In the genomic region with DNA sequence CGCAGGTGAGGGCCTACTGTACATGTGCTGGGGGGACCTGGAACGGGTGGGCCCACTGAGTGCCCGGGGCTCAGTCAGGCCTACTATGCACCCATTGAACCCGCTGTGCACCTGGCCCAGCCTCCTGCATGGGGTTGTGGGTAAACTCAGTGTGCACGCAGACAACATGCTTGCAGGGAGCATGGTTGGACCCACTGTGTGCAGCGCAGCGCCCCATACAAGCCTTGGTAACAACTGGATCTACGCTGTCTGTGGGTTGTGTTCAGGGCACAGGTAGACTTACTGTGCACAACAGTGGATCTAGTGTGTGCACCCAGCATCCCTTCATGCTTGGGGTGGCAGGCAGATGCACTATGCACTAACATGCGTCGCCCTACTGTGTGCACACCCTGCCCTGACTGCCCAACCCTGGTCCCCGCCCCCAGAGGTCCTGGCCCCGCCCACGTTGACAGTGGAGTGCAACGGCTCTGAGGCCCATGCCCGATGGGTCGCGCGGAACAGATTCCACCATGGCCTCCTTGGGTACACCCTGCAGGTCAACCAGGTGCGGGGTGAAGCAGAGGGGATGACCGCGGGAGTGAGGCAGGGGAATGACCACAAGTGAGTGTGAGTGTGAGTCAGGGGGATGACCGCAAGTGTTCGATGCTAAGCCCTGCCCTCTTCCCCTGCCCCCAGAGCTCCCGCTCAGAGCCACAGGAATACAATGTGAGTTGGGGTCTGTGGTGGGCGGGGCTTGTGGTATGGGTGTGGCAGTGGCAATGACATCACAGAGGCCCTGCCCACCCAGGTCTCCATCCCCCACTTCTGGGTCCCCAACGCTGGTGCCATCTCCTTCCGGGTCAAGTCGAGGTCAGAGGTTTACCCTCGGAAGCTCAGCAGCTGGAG, we compare ENCODE assay signal across 12 mouse cellular contexts. TPM values are rescaled to one million over a fixed set of nuclear protein-coding genes. Genes with fewer than 3 reads are reported as not detected.
A peak's percentile ranks its signal among the peaks of the same experiment; 100 is the strongest.
DNase-seq lines count a peak whose midpoint lies in the region; ATAC-seq and TF ChIP-seq lines count a peak whose summit lies in the region.
"Had no signal": no experiment of that assay in that cellular context is flagged by ENCODE, and none has a peak within 500 bp of the region (broad histone marks: within the 10 kb centered on the region; RNA-seq: fewer than 3 reads in every experiment).

No protein-coding gene starts in this region.

- no peak for TF ChIP-seq POLR2A in brain, embryonic 14.5 days (IDR thresholded peaks at IDR 0.05; ENCODE audit: borderline replicate concordance, extremely low read depth, insufficient read depth, insufficient read length, poor library complexity, severe bottlenecking)
- 0 out of 2 replicates have a peak, but pooled peaks have one; percentile 22 for TF ChIP-seq POLR2A in testis, adult 2 months (IDR thresholded peaks at IDR 0.05; ENCODE audit: control insufficient read depth, low read depth, low read length)

- H3K27me3 ChIP-seq in midbrain, embryonic 14.5 days (ENCODE audit: control insufficient read depth, insufficient read depth, low read length): no peaks in the 10 kb centered on the region
- H3K27me3 ChIP-seq in midbrain, embryonic 13.5 days: no peaks in the 10 kb centered on the region
- no peaks in the 10 kb centered on the region for H3K27me3 ChIP-seq in testis, adult 2 months (ENCODE audit: control insufficient read depth, insufficient read depth, low read length)

- no peak overlapping the region for H3K4me2 ChIP-seq in midbrain, embryonic 14.5 days (ENCODE audit: low read length)
- H3K4me2 ChIP-seq in midbrain, embryonic 13.5 days (replicated peaks): no peak overlapping the region

- peak; percentile 27 to 29 for DNase-seq in frontal cortex, postnatal 10 days (ENCODE audit: low spot score in 2 of 2)
- DNase-seq in frontal cortex, postnatal 36 days (ENCODE audit: low spot score in 2 of 2): no peak
- DNase-seq in midbrain, embryonic 14.5 days: peak; percentile 1
- DNase-seq in brain, embryonic 14.5 days (ENCODE audit: low read depth): peak; percentile 3
- no peak for DNase-seq in urinary bladder, postnatal 36 days (ENCODE audit: low spot score in 2 of 2)

- 97% methylated on average over 29 of the region's 29 CpGs for WGBS in midbrain, embryonic 14.5 days
- WGBS in midbrain, embryonic 13.5 days: 97% methylated on average over 29 of the region's 29 CpGs

- H3K4me3 ChIP-seq in midbrain, embryonic 14.5 days (replicated peaks; ENCODE audit: low read depth, low read length): no peak overlapping the region
- no peak overlapping the region for H3K4me3 ChIP-seq in midbrain, embryonic 13.5 days (replicated peaks)
- H3K4me3 ChIP-seq in testis, adult 2 months (ENCODE audit: control insufficient read depth, low read depth, low read length): peak overlapping the region; percentile 53

- ATAC-seq in midbrain, embryonic 14.5 days (ENCODE audit: low FRiP score, low TSS enrichment): no peak
- no peak for ATAC-seq in midbrain, embryonic 13.5 days
- no peak for ATAC-seq in activated CD4-positive, CD25-positive, alpha-beta regulatory T cell, adult 4 months

- no peak for TF ChIP-seq CTCF in brain, embryonic 14.5 days (IDR thresholded peaks at IDR 0.05; ENCODE audit: borderline replicate concordance, extremely low read depth, insufficient read depth, insufficient read length)
- TF ChIP-seq CTCF in testis, adult 2 months (IDR thresholded peaks at IDR 0.05; ENCODE audit: control insufficient read depth, insufficient read depth, insufficient replicate concordance, low read depth, low read length): no peak

- H3K9ac ChIP-seq in midbrain, embryonic 14.5 days (replicated peaks; ENCODE audit: low read length): no peak overlapping the region
- H3K9ac ChIP-seq in midbrain, embryonic 13.5 days (replicated peaks): no peak overlapping the region

- H3K36me3 ChIP-seq in midbrain, embryonic 14.5 days (ENCODE audit: control insufficient read depth, insufficient read depth, low read length): no peaks in the 10 kb centered on the region
- H3K36me3 ChIP-seq in midbrain, embryonic 13.5 days: peaks cover 12% of the 10 kb centered on the region
- no peaks in the 10 kb centered on the region for H3K36me3 ChIP-seq in testis, adult 2 months (ENCODE audit: control insufficient read depth, insufficient read depth, low read length)

- no peaks in the 10 kb centered on the region for H3K4me1 ChIP-seq in midbrain, embryonic 14.5 days (ENCODE audit: control insufficient read depth, insufficient read depth, low read length)
- H3K4me1 ChIP-seq in midbrain, embryonic 13.5 days (replicated peaks): no peaks in the 10 kb centered on the region
- peaks cover 35% of the 10 kb centered on the region for H3K4me1 ChIP-seq in testis, adult 2 months (ENCODE audit: control insufficient read depth, insufficient read depth, low read length)

- peaks cover 40% of the 10 kb centered on the region for H3K9me3 ChIP-seq in midbrain, embryonic 14.5 days (ENCODE audit: control insufficient read depth, low read length)
- H3K9me3 ChIP-seq in midbrain, embryonic 13.5 days: peaks cover 49% of the 10 kb centered on the region

- no peak overlapping the region for H3K27ac ChIP-seq in midbrain, embryonic 14.5 days (replicated peaks; ENCODE audit: low read depth, low read length)
- no peak overlapping the region for H3K27ac ChIP-seq in midbrain, embryonic 13.5 days
- peak overlapping the region; percentile 80 for H3K27ac ChIP-seq in testis, adult 2 months (ENCODE audit: control insufficient read depth, insufficient read depth, low read depth, low read length)

RNA-seq across cellular contexts. Expression of a gene that starts 4.4 kb away (rescaled TPM):
- 2.4 TPM in 2 replicates for polyA plus RNA-seq in midbrain, embryonic 14.5 days (2014; fragmentation: Nextera tagmentation; extraction: Ambion mirVana)
- 1.8 and 2.7 TPM in 2 replicates for polyA plus RNA-seq in midbrain, embryonic 13.5 days (2015; fragmentation: Nextera tagmentation; extraction: Ambion mirVana)
- 12.5 and 15.9 TPM in 2 replicates for polyA plus RNA-seq in brain, embryonic 14.5 days (2012; rRNA removed)
- polyA plus RNA-seq in testis, adult 2 months (2012; rRNA removed): 46.5 and 51.0 TPM in 2 replicates
- polyA plus RNA-seq in activated CD4-positive, CD25-positive, alpha-beta regulatory T cell, adult 4 months (2017; shearing (Covaris generic)): 1 to 10 TPM; 8.2 to 8.5 TPM

RNA-seq across cellular contexts. Expression of a gene that starts 27.9 kb away (rescaled TPM):
- 0.05 TPM in 1 of 2 replicates, not detected in the other for polyA plus RNA-seq in midbrain, embryonic 14.5 days (2014; fragmentation: Nextera tagmentation; extraction: Ambion mirVana)
- not detected in 2 replicates for polyA plus RNA-seq in midbrain, embryonic 13.5 days (2015; fragmentation: Nextera tagmentation; extraction: Ambion mirVana)
- not detected in 2 replicates for polyA plus RNA-seq in brain, embryonic 14.5 days (2012; rRNA removed)
- 0.40 TPM in 1 of 2 replicates, not detected in the other for polyA plus RNA-seq in testis, adult 2 months (2012; rRNA removed)
- not detected for polyA plus RNA-seq in activated CD4-positive, CD25-positive, alpha-beta regulatory T cell, adult 4 months (2017; shearing (Covaris generic))
- polyA plus RNA-seq: embryonic facial prominence, embryonic 11.5 days; kidney, embryonic 16.5 days; limb, embryonic 11.5 days; neural tube, embryonic 14.5 days had no signal

RNA-seq across cellular contexts. Expression of a gene that starts 50.6 kb away (rescaled TPM):
- polyA plus RNA-seq in midbrain, embryonic 14.5 days (2014; fragmentation: Nextera tagmentation; extraction: Ambion mirVana): not detected in 2 replicates
- polyA plus RNA-seq in midbrain, embryonic 13.5 days (2015; fragmentation: Nextera tagmentation; extraction: Ambion mirVana): not detected in 2 replicates
- polyA plus RNA-seq in brain, embryonic 14.5 days (2012; rRNA removed): not detected in 2 replicates
- not detected in 2 replicates for polyA plus RNA-seq in testis, adult 2 months (2012; rRNA removed)
- polyA plus RNA-seq in activated CD4-positive, CD25-positive, alpha-beta regulatory T cell, adult 4 months (2017; shearing (Covaris generic)): not detected
- polyA plus RNA-seq: embryonic facial prominence, embryonic 11.5 days; kidney, embryonic 16.5 days; limb, embryonic 11.5 days; neural tube, embryonic 14.5 days had no signal

Comparison
In these comparisons a context has a peak if more than half of its experiments do, and no peak if none do; other contexts are left out.
1. DNase-seq: peak in frontal cortex, postnatal 10 days (2 of 2), midbrain, embryonic 14.5 days (single experiment) and brain, embryonic 14.5 days (single experiment); none in frontal cortex, postnatal 36 days (0 of 2) and urinary bladder, postnatal 36 days (0 of 2).